9 mouse cellular contexts compared by ENCODE assay signal in genomic region chr9:34837700-34838462, GRCm38 (mm10).
DNase-seq lines count a peak whose midpoint lies in the region; ATAC-seq and TF ChIP-seq lines count a peak whose summit lies in the region.
"Had no signal": no experiment of that assay in that cellular context is flagged by ENCODE, and none has a peak within 500 bp of the region (broad histone marks: within the 10 kb centered on the region; RNA-seq: fewer than 3 reads in every experiment).

No protein-coding gene starts in this region.

- H3K36me3 ChIP-seq in hindbrain, embryonic 14.5 days (replicated peaks; ENCODE audit: control insufficient read depth, insufficient read depth): no peaks in the 10 kb centered on the region
- H3K36me3 ChIP-seq in hindbrain, embryonic 16.5 days (ENCODE audit: control insufficient read depth, insufficient read depth, low read length): no peaks in the 10 kb centered on the region
- H3K36me3 ChIP-seq in ES-E14 (ENCODE audit: control insufficient read depth, insufficient read depth, low read length, poor library complexity, severe bottlenecking): no peaks in the 10 kb centered on the region
- no peaks in the 10 kb centered on the region for H3K36me3 ChIP-seq in embryonic facial prominence, embryonic 11.5 days (replicated peaks; ENCODE audit: control insufficient read depth, insufficient read depth, low read depth, low read length)
- H3K36me3 ChIP-seq: limb, embryonic 12.5 days had no signal

- in situ Hi-C loops in ES-E14 (cut with MboI; ENCODE audit: low sequenced_read_pairs in 2 of 2, unreplicated experiment in 2 of 2): no loop called here

- WGBS in hindbrain, embryonic 14.5 days: 38% methylated on average over 10 of the region's 10 CpGs
- WGBS in hindbrain, embryonic 16.5 days: 40% methylated on average over 10 of the region's 10 CpGs
- WGBS in embryonic facial prominence, embryonic 11.5 days: 37% methylated on average over 10 of the region's 10 CpGs

- peaks cover 6% of the 10 kb centered on the region; the same call in 1 of the 2 replicates for H3K4me1 ChIP-seq in hindbrain, embryonic 14.5 days (replicated peaks; ENCODE audit: control insufficient read depth, insufficient read depth, low read length)
- H3K4me1 ChIP-seq in hindbrain, embryonic 16.5 days (ENCODE audit: control insufficient read depth, insufficient read depth, low read depth, low read length): no peaks in the 10 kb centered on the region; the same call in 1 of the 2 replicates
- H3K4me1 ChIP-seq in ES-E14 (ENCODE audit: control insufficient read depth in 2 of 2, insufficient read depth in 2 of 2, low read length in 2 of 2, poor library complexity in 1 of 2): no peaks in the 10 kb centered on the region
- H3K4me1 ChIP-seq in embryonic facial prominence, embryonic 11.5 days (ENCODE audit: control insufficient read depth, insufficient read depth, low read length): no peaks in the 10 kb centered on the region
- H3K4me1 ChIP-seq: limb, embryonic 12.5 days had no signal

- H3K27ac ChIP-seq in hindbrain, embryonic 14.5 days: no peak overlapping the region
- no peak overlapping the region for H3K27ac ChIP-seq in hindbrain, embryonic 16.5 days (ENCODE audit: low read depth, low read length)
- no peak overlapping the region for H3K27ac ChIP-seq in ES-E14 (ENCODE audit: insufficient read depth, low read depth, low read length, poor library complexity, severe bottlenecking)
- no peak overlapping the region for H3K27ac ChIP-seq in embryonic facial prominence, embryonic 11.5 days (replicated peaks; ENCODE audit: low read depth, low read length)
- H3K27ac ChIP-seq: limb, embryonic 12.5 days had no signal

- H3K4me2 ChIP-seq in hindbrain, embryonic 14.5 days (replicated peaks): no peak overlapping the region
- H3K4me2 ChIP-seq in hindbrain, embryonic 16.5 days (ENCODE audit: low read length): no peak overlapping the region
- H3K4me2 ChIP-seq in embryonic facial prominence, embryonic 11.5 days (ENCODE audit: low read depth, low read length): no peak overlapping the region
- H3K4me2 ChIP-seq: limb, embryonic 12.5 days had no signal

- no peaks in the 10 kb centered on the region for H3K27me3 ChIP-seq in hindbrain, embryonic 14.5 days (ENCODE audit: control insufficient read depth, insufficient read depth, low read length)
- H3K27me3 ChIP-seq in hindbrain, embryonic 16.5 days (replicated peaks; ENCODE audit: control insufficient read depth, insufficient read depth, low read length): no peaks in the 10 kb centered on the region
- H3K27me3 ChIP-seq in embryonic facial prominence, embryonic 11.5 days (ENCODE audit: control insufficient read depth, insufficient read depth, low read length): no peaks in the 10 kb centered on the region
- H3K27me3 ChIP-seq: limb, embryonic 12.5 days had no signal

- ATAC-seq in hindbrain, embryonic 14.5 days (ENCODE audit: low FRiP score): no peak
- ATAC-seq in hindbrain, embryonic 16.5 days: no peak
- ATAC-seq in embryonic facial prominence, embryonic 11.5 days (replicated peaks; ENCODE audit: insufficient number of reproducible peaks, low FRiP score, low TSS enrichment, low read depth): no peak
- no peak for ATAC-seq in granulocyte monocyte progenitor cell, adult 5-6 weeks (replicated peaks; ENCODE audit: poor library complexity, severe bottlenecking)

- H3K4me3 ChIP-seq in hindbrain, embryonic 14.5 days (replicated peaks; ENCODE audit: low read length): no peak overlapping the region
- no peak overlapping the region for H3K4me3 ChIP-seq in hindbrain, embryonic 16.5 days (ENCODE audit: low read length)
- no peak overlapping the region for H3K4me3 ChIP-seq in ES-E14 (ENCODE audit: insufficient read depth in 1 of 2, low read depth in 1 of 2, low read length in 2 of 2, poor library complexity in 1 of 2, severe bottlenecking in 1 of 2)
- H3K4me3 ChIP-seq in embryonic facial prominence, embryonic 11.5 days (ENCODE audit: low read depth, low read length): no peak overlapping the region
- H3K4me3 ChIP-seq: limb, embryonic 12.5 days had no signal

- peak; percentile 56 for DNase-seq in hindbrain, embryonic 14.5 days (ENCODE audit: low spot score)
- DNase-seq in ES-E14 (ENCODE audit: low read depth, low spot score): peak; percentile 56
- DNase-seq in embryonic facial prominence, embryonic 11.5 days (ENCODE audit: low spot score): peak; percentile 85
- DNase-seq in lung, postnatal 36 days: peak; percentile 6
- no peak for DNase-seq in left cerebral cortex, postnatal 25 days (ENCODE audit: low spot score in 2 of 2)
- DNase-seq in layer of hippocampus, postnatal 14 days (ENCODE audit: low spot score in 2 of 2): no peak

- H3K9ac ChIP-seq in hindbrain, embryonic 14.5 days: no peak overlapping the region
- no peak overlapping the region for H3K9ac ChIP-seq in hindbrain, embryonic 16.5 days (ENCODE audit: low read depth, low read length)
- H3K9ac ChIP-seq in ES-E14 (ENCODE audit: insufficient read depth, low read depth, low read length, poor library complexity, severe bottlenecking): no peak overlapping the region
- no peak overlapping the region for H3K9ac ChIP-seq in embryonic facial prominence, embryonic 11.5 days (replicated peaks; ENCODE audit: low read length)
- H3K9ac ChIP-seq: limb, embryonic 12.5 days had no signal

- no peaks in the 10 kb centered on the region for H3K9me3 ChIP-seq in hindbrain, embryonic 14.5 days (ENCODE audit: control insufficient read depth, low read length)
- no peaks in the 10 kb centered on the region for H3K9me3 ChIP-seq in hindbrain, embryonic 16.5 days (ENCODE audit: control insufficient read depth, low read length)
- H3K9me3 ChIP-seq in ES-E14 (ENCODE audit: control insufficient read depth, insufficient read depth, low read depth, low read length): no peaks in the 10 kb centered on the region
- H3K9me3 ChIP-seq in embryonic facial prominence, embryonic 11.5 days (replicated peaks; ENCODE audit: control insufficient read depth, low read length): no peaks in the 10 kb centered on the region
- H3K9me3 ChIP-seq: limb, embryonic 12.5 days had no signal

- intact Hi-C loops in left cerebral cortex, postnatal 25 days (cut with DNase I): no loop called here

TF ChIP-seq in ES-E14, 5 proteins besides CTCF, POLR2A, EP300 and RAD21:
- TF ChIP-seq HCFC1 (IDR thresholded peaks at IDR 0.05; ENCODE audit: borderline replicate concordance, insufficient read depth, low read length) (no peak), CHD2 (IDR thresholded peaks at IDR 0.05; ENCODE audit: low read depth, low read length) (no peak), ZNF384 (IDR thresholded peaks at IDR 0.05; ENCODE audit: low read depth, low read length) (no peak), ZC3H11A (IDR thresholded peaks at IDR 0.05; ENCODE audit: borderline replicate concordance, low read depth, low read length) (no peak), MAFK (IDR thresholded peaks at IDR 0.05; ENCODE audit: insufficient read depth, low read depth, low read length) (no peak)

Comparison
In these comparisons a context has a peak if more than half of its experiments do, and no peak if none do; other contexts are left out.
1. DNase-seq: peak in hindbrain, embryonic 14.5 days (single experiment), ES-E14 (single experiment), embryonic facial prominence, embryonic 11.5 days (single experiment) and lung, postnatal 36 days (single experiment); none in left cerebral cortex, postnatal 25 days (0 of 2) and layer of hippocampus, postnatal 14 days (0 of 2).